Mouse (Mus musculus) midbrain, embryonic 12.5 days (tissue): ENCODE measurements around the gene F2. TPM values are rescaled to one million over a fixed set of nuclear protein-coding genes. Genes with fewer than 3 reads are reported as not detected.

Experiments
- ATAC-seq: fragments of 200-750 bp; cut with Nextera tagmentation; 2 replicates; pipeline ENCODE4 v1.8.0; 2017; ENCODE audit warnings: low read depth, moderate TSS enrichment, moderate library complexity; ENCODE audit not compliant: low FRiP score
- H3K27ac ChIP-seq: fragments of 300-500 bp; sonication (generic); replicated peaks from 2 replicates; pipeline ENCODE4 v1.5.1; 2016; ENCODE audit warnings: mild to moderate bottlenecking
- H3K27me3 ChIP-seq: fragments of 300-500 bp; sonication (generic); 2 replicates; pipeline ENCODE4 v1.6.1; 2016; ENCODE audit warnings: mild to moderate bottlenecking
- H3K36me3 ChIP-seq: fragments of 300-500 bp; sonication (generic); 2 replicates; pipeline ENCODE4 v1.6.1; 2016
- H3K4me1 ChIP-seq: fragments of 300-500 bp; sonication (generic); 2 replicates; pipeline ENCODE4 v1.6.1; 2016
- H3K4me2 ChIP-seq: fragments of 300-500 bp; sonication (generic); replicated peaks from 2 replicates; pipeline ENCODE4 v1.6.1; 2016; ENCODE audit warnings: mild to moderate bottlenecking, moderate library complexity
- H3K4me3 ChIP-seq: fragments of 300-500 bp; sonication (generic); 2 replicates; pipeline ENCODE4 v1.5.1; 2016; ENCODE audit warnings: mild to moderate bottlenecking
- H3K9ac ChIP-seq: fragments of 300-500 bp; sonication (generic); replicated peaks from 2 replicates; pipeline ENCODE4 v1.6.1; 2016; ENCODE audit warnings: mild to moderate bottlenecking, moderate library complexity
- H3K9me3 ChIP-seq: fragments of 300-500 bp; sonication (generic); 2 replicates; pipeline ENCODE4 v1.6.1; 2016; ENCODE audit warnings: mild to moderate bottlenecking
- WGBS: fragments of 180-500 bp; shearing (Covaris S2); methylation state at CpG from one replicate; pipeline ENCODE4 v1.1.7; 2016; 5-methylcytosine and 5-hydroxymethylcytosine counted together
- polyA plus RNA-seq: library from polyadenylated mRNA; unstranded; fragments of >200 nt; fragmentation: Nextera tagmentation; extraction: Ambion mirVana; gene quantifications from 2 replicates; pipeline ENCODE4 v1.2.1, GENCODE M21; 2016

The F2 gene
- polyA plus RNA-seq, 1 experiment from 2014 or later: not detected

DNA sequence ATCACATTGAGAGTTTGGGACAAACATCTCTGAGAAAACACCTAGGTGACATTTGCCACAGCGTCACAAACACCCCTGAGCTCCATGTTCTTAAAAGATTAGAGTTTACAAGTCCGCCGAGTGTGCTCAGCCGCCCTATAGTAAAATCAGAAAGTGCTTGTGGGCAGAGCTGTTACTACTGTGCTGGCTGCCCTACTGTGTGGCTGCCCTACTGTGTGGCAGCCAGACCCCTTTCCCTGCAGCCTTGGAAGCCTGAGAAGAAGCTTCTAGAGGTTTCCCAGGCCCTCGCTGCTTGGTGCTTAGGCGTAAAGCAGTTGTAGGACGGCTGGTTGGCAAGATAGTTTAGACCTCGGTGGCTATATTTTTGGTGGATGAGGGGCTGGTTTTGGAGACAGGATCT lies 23.4 kb upstream of the F2 start:
- WGBS: 96% methylated on average over 8 of the region's 8 CpGs
- no peaks in the 10 kb centered on the region for H3K4me1 ChIP-seq

GRCm38 (mm10) chr2:91656774-91657173 lies 20.6 kb upstream of the F2 start:
- H3K9me3 ChIP-seq: no peaks in the 10 kb centered on the region
- no peak for ATAC-seq
- no peak overlapping the region for H3K9ac ChIP-seq
- no peak overlapping the region for H3K4me3 ChIP-seq
- no peak overlapping the region for H3K27ac ChIP-seq
- WGBS: 74% methylated on average over 8 of the region's 8 CpGs
- H3K36me3 ChIP-seq: peaks cover 65% of the 10 kb centered on the region
- H3K27me3 ChIP-seq: no peaks in the 10 kb centered on the region
- no peak overlapping the region for H3K4me2 ChIP-seq
- H3K4me1 ChIP-seq: peaks cover 10% of the 10 kb centered on the region; the same call in 1 of the 2 replicates

More for the DNA sequence above, 23.4 kb upstream of the F2 start:
- H3K9ac ChIP-seq: no peak overlapping the region
- no peak overlapping the region for H3K4me2 ChIP-seq
- H3K27ac ChIP-seq: no peak overlapping the region
- H3K4me3 ChIP-seq: no peak overlapping the region
- H3K9me3 ChIP-seq: no peaks in the 10 kb centered on the region
- no peaks in the 10 kb centered on the region for H3K27me3 ChIP-seq
- H3K36me3 ChIP-seq: peaks cover 76% of the 10 kb centered on the region
- no peak for ATAC-seq

- 90% methylated on average over 6 of the region's 6 CpGs for WGBS
- peaks cover 59% of the 10 kb centered on the region for H3K36me3 ChIP-seq
- no peaks in the 10 kb centered on the region for H3K27me3 ChIP-seq
- no peaks in the 10 kb centered on the region for H3K9me3 ChIP-seq
- no peak overlapping the region for H3K9ac ChIP-seq
- no peak overlapping the region for H3K4me2 ChIP-seq
- H3K27ac ChIP-seq: no peak overlapping the region
- no peak overlapping the region for H3K4me3 ChIP-seq
- peaks cover 15% of the 10 kb centered on the region for H3K4me1 ChIP-seq
- ATAC-seq: no peak
Measured at GRCm38 (mm10) chr2:91655827-91656226, 19.6 kb upstream of the F2 start.

GRCm38 (mm10) chr2:91655388-91655787 lies 19.2 kb upstream of the F2 start:
- Histone ChIP-seq H3K9me3 (no peaks in the 10 kb centered on the region), H3K9ac (no peak overlapping the region), H3K4me1 (peaks cover 19% of the 10 kb centered on the region), H3K27ac (no peak overlapping the region), H3K27me3 (no peaks in the 10 kb centered on the region), H3K4me2 (no peak overlapping the region), H3K4me3 (no peak overlapping the region), H3K36me3 (peaks cover 59% of the 10 kb centered on the region)
- WGBS: 89% methylated on average over 5 of the region's 5 CpGs
- ATAC-seq: no peak

- WGBS: 43% methylated on average over 6 of the region's 6 CpGs
- H3K9ac ChIP-seq: no peak overlapping the region
- H3K4me3 ChIP-seq: no peak overlapping the region
- H3K27ac ChIP-seq: no peak overlapping the region
- H3K4me1 ChIP-seq: peaks cover 28% of the 10 kb centered on the region
- no peaks in the 10 kb centered on the region for H3K9me3 ChIP-seq
- H3K4me2 ChIP-seq: no peak overlapping the region
- no peak for ATAC-seq
- peaks cover 52% of the 10 kb centered on the region for H3K36me3 ChIP-seq
- no peaks in the 10 kb centered on the region for H3K27me3 ChIP-seq
Measured at GRCm38 (mm10) chr2:91652863-91653262, 16.6 kb upstream of the F2 start.

DNA sequence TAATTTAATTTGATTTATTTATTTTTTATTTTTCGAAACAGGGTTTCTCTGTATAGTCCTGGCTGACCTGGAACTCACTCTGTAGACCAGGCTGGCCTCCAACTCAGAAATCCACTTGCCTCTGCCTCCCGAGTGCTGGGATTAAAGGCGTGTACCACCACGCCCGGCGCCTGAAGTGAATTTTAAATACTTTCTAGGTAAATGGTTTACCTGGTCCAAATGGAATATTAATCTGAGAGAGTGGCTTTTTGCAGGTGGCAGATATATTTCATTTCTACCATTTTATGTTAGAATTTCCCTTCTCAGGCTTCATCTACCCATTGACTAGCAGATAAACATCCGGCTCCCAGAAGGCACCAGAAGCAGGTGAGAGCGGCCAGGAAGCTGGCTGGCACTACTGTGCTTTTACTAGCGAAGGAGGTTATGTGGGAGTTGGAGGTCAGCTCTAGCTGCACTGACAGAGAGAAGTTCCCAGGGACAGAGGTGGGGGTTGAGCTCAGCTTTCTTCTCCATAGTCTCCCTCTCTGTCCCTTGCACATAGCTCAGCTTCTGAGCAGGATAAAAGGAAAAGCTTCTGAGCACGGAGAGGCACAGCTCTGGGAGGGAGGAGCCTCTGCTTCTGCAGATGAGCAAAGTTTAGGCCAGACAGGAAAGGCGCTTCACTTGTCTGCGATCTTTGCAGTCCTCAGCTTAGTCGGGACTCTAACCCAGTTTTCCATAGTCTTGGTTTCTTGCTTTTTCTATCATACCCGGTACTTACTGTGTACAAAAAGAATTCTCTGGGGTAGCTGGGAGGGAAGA lies 15.4 kb upstream of the F2 start:
- no peaks in the 10 kb centered on the region for H3K27me3 ChIP-seq
- no peak overlapping the region for H3K4me2 ChIP-seq
- H3K4me1 ChIP-seq: peaks cover 28% of the 10 kb centered on the region
- ATAC-seq: no peak
- 0 out of 2 replicates have a peak overlapping the region, but pooled peaks have one; percentile 11 for H3K9ac ChIP-seq
- H3K9me3 ChIP-seq: no peaks in the 10 kb centered on the region
- 87% methylated on average over 14 of the region's 14 CpGs for WGBS
- no peak overlapping the region for H3K4me3 ChIP-seq
- peaks cover 52% of the 10 kb centered on the region for H3K36me3 ChIP-seq
- no peak overlapping the region for H3K27ac ChIP-seq

DNA sequence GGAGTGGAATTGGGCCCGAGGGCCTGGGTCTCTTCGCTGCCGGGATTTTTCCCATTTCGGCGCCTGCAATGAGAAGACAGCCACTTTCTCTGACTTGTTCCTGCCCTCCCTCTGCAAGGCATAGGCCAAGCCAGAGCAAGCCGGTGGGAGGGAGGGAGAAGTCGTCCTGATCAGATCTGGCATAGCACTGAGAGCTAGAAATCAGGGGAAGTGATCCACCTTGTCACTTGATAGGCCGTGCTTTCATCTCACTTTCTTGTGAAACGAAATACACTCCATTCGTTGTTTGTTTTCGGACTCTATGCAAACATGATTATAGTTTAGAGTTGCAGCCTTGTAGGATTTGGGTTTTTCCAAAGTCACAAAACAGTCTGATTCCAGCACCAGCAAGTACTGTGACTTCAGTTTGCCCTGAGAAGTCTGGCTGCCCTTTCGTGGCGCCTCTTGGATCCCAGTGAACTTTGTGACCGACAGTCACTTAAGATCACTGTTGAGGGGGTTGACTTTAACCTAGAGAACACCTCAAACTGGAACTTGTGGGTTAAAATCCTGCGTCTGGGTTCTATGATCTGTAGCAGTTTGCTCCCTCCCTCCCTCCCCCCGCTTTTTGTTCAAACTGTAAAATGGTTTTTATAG lies 14.3 kb upstream of the F2 start:
- WGBS: 14% methylated on average over 16 of the region's 16 CpGs
- Histone ChIP-seq H3K4me3 (peak overlapping the region; percentile 90), H3K9ac (peak overlapping the region; percentile 95), H3K36me3 (peaks cover 52% of the 10 kb centered on the region), H3K4me2 (peak overlapping the region; percentile 100), H3K27ac (peak overlapping the region; percentile 80), H3K27me3 (no peaks in the 10 kb centered on the region), H3K4me1 (peaks cover 28% of the 10 kb centered on the region), H3K9me3 (no peaks in the 10 kb centered on the region)
- peak; percentile 71 for ATAC-seq

GRCm38 (mm10) chr2:91649553-91650359 lies 13.5 kb upstream of the F2 start, which contains the start of the genes Zfp408 and Arhgap1:
TSS of gene Zfp408 (minus strand) at chr2:91649791.
TSS of gene Arhgap1 (plus strand) at chr2:91649860.
- Histone ChIP-seq H3K4me2 (peak within 1 kb of the TSS; percentile 100), H3K27ac (peak within 1 kb of the TSS; percentile 80), H3K36me3 (peaks cover 52% of the 10 kb centered on the region), H3K9ac (peak within 1 kb of the TSS; percentile 95), H3K4me1 (peaks cover 28% of the 10 kb centered on the region), H3K4me3 (peak within 1 kb of the TSS; percentile 90), H3K9me3 (no peaks in the 10 kb centered on the region), H3K27me3 (no peaks in the 10 kb centered on the region)
- ATAC-seq: peak; percentile 94
- WGBS: under 1% methylated on average over 44 of the region's 44 CpGs

DNA sequence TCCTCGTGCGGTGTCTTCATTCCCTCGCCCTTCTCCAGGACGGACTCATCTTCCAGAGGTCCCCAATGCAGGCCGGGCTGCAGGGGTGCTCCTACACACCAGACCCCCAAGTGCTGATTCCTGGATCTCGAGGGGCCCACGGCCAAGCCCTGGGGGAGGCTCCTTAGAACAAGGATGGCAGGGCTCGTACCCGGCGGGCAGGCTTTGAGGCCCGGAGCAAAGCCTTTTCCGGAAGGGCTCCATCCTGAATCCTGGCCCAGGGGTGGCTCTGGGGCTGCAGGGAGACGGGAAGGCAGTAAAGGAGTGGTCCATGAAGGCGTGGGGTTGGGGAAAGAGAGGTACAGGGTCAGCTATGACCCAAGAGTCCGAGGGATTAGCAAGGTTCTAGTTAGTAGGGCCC lies 12.9 kb upstream of the F2 start:
- Histone ChIP-seq H3K9ac (peak overlapping the region; percentile 95), H3K36me3 (peaks cover 52% of the 10 kb centered on the region), H3K27me3 (no peaks in the 10 kb centered on the region), H3K9me3 (no peaks in the 10 kb centered on the region), H3K4me2 (peak overlapping the region; percentile 100), H3K4me1 (peaks cover 28% of the 10 kb centered on the region), H3K4me3 (peak overlapping the region; percentile 90), H3K27ac (peak overlapping the region; percentile 80)
- ATAC-seq: peak; percentile 1; the same call in 1 of the 2 replicates
- 4% methylated on average over 15 of the region's 15 CpGs for WGBS

GRCm38 (mm10) chr2:91646733-91647132 lies 10.5 kb upstream of the F2 start:
- no peak overlapping the region for H3K4me3 ChIP-seq
- H3K9me3 ChIP-seq: no peaks in the 10 kb centered on the region
- H3K9ac ChIP-seq: no peak overlapping the region
- H3K4me1 ChIP-seq: peaks cover 17% of the 10 kb centered on the region
- no peak overlapping the region for H3K27ac ChIP-seq
- no peak overlapping the region for H3K4me2 ChIP-seq
- H3K36me3 ChIP-seq: peaks cover 60% of the 10 kb centered on the region
- ATAC-seq: no peak
- H3K27me3 ChIP-seq: no peaks in the 10 kb centered on the region
- 34% methylated on average over 1 of the region's 1 CpGs for WGBS

GRCm38 (mm10) chr2:91645811-91646210 lies 9.6 kb upstream of the F2 start:
- Histone ChIP-seq H3K4me1 (peaks cover 12% of the 10 kb centered on the region), H3K4me3 (no peak overlapping the region), H3K27ac (no peak overlapping the region), H3K27me3 (no peaks in the 10 kb centered on the region), H3K4me2 (no peak overlapping the region), H3K9ac (no peak overlapping the region), H3K9me3 (no peaks in the 10 kb centered on the region), H3K36me3 (peaks cover 58% of the 10 kb centered on the region)
- 94% methylated on average over 11 of the region's 11 CpGs for WGBS
- ATAC-seq: no peak
